Mouse (Mus musculus) midbrain, postnatal 0 days (tissue): ENCODE results near the gene Cpsf6. TPM values are rescaled to one million over a fixed set of nuclear protein-coding genes. Genes with fewer than 3 reads are reported as not detected.

Experiments used
- ATAC-seq: fragments of 200-750 bp; cut with Nextera tagmentation; 2 replicates; pipeline ENCODE4 v1.8.0; 2017; ENCODE audit warnings: moderate number of reproducible peaks, mild to moderate bottlenecking, moderate TSS enrichment, moderate library complexity; ENCODE audit not compliant: low FRiP score
- DNase-seq: peaks from one replicate; pipeline ENCODE4 v3.0.0-alpha.2; 2015; ENCODE audit warnings: low spot score
- H3K27ac ChIP-seq: fragments of 300-500 bp; sonication (generic); 2 replicates; pipeline ENCODE4 v1.5.1; 2014; ENCODE audit warnings: low read depth, mild to moderate bottlenecking, low read length, mixed read lengths
- H3K27me3 ChIP-seq: fragments of 300-500 bp; sonication (generic); 2 replicates; pipeline ENCODE4 v1.6.1; 2014; ENCODE audit warnings: low read length, control low read depth, mixed read lengths; ENCODE audit not compliant: insufficient read depth
- H3K36me3 ChIP-seq: fragments of 300-500 bp; sonication (generic); 2 replicates; pipeline ENCODE4 v1.6.1; 2014; ENCODE audit warnings: low read length, control low read depth, mixed read lengths; ENCODE audit not compliant: insufficient read depth
- H3K4me1 ChIP-seq: fragments of 300-500 bp; sonication (generic); 2 replicates; pipeline ENCODE4 v1.6.1; 2014; ENCODE audit warnings: mild to moderate bottlenecking, control low read depth, antibody characterized with exemption, low read length, mixed read lengths; ENCODE audit not compliant: insufficient read depth
- H3K4me2 ChIP-seq: fragments of 300-500 bp; sonication (generic); 2 replicates; pipeline ENCODE4 v1.6.1; 2014; ENCODE audit warnings: low read depth, mild to moderate bottlenecking, low read length, mixed read lengths; ENCODE audit not compliant: poor library complexity, severe bottlenecking
- H3K4me3 ChIP-seq: fragments of 300-500 bp; sonication (generic); 2 replicates; pipeline ENCODE4 v1.5.1; 2014; ENCODE audit warnings: low read depth, mild to moderate bottlenecking, low read length, moderate library complexity
- H3K9ac ChIP-seq: fragments of 300-500 bp; sonication (generic); replicated peaks from 2 replicates; pipeline ENCODE4 v1.6.1; 2014; ENCODE audit warnings: mild to moderate bottlenecking, low read length, moderate library complexity, mixed read lengths; ENCODE audit not compliant: poor library complexity, severe bottlenecking
- H3K9me3 ChIP-seq: fragments of 300-500 bp; sonication (generic); 2 replicates; pipeline ENCODE4 v1.6.1; 2016; ENCODE audit warnings: low read length, control low read depth
- CTCF ChIP-seq: IDR thresholded peaks from 2 replicates; pipeline ENCODE4 v1.5.1; 2016; ENCODE audit warnings: antibody characterized with exemption, mild to moderate bottlenecking
- WGBS: fragments of 180-500 bp; shearing (Covaris S2); extraction: QIAGEN DNeasy Blood & Tissue Kit; methylation state at CpG from one replicate; pipeline ENCODE4 v1.1.7; 2014; 5-methylcytosine and 5-hydroxymethylcytosine counted together
- polyA plus RNA-seq: library from polyadenylated mRNA; unstranded; fragments of >200 nt; fragmentation: Nextera tagmentation; extraction: Ambion mirVana; gene quantifications from 2 replicates; pipeline ENCODE4 v1.2.1, GENCODE M21; 2015
- total RNA-seq: library from RNA; depleted of rRNA; stranded (reverse); fragments of >200 nt; gene quantifications from 2 replicates; pipeline ENCODE4 v1.2.3, GENCODE M21; 2014; rRNA removed

Cpsf6 gene
- total RNA-seq: 120 and 151 TPM in 2 replicates
- 78.9 and 85.1 TPM in 2 replicates for polyA plus RNA-seq

GRCm38 (mm10) chr10:117379908-117380307 lies at the start of gene Cpsf6:
Gene Cpsf6, minus strand, starts transcription at chr10:117380015.
- DNase-seq (no peak), ATAC-seq (no peak)
- 89% methylated on average over 6 of the region's 6 CpGs for WGBS
- H3K4me1 ChIP-seq: no peaks in the 10 kb centered on the region
- H3K9ac ChIP-seq: no peak within 1 kb of the TSS
- H3K27me3 ChIP-seq: no peaks in the 10 kb centered on the region
- no peaks in the 10 kb centered on the region for H3K36me3 ChIP-seq
- H3K4me2 ChIP-seq: no peak within 1 kb of the TSS
- no peak within 1 kb of the TSS for H3K4me3 ChIP-seq
- no peak within 1 kb of the TSS for H3K27ac ChIP-seq
- TF ChIP-seq CTCF: no peak
- H3K9me3 ChIP-seq: no peaks in the 10 kb centered on the region

GRCm38 (mm10) chr10:117426615-117426969 lies 46.8 kb upstream of the Cpsf6 start:
- WGBS: 83% methylated on average over 1 of the region's 1 CpGs
- Histone ChIP-seq H3K4me3 (no peak overlapping the region), H3K9ac (no peak overlapping the region), H3K9me3 (no peaks in the 10 kb centered on the region), H3K4me2 (no peak overlapping the region), H3K27me3 (peaks cover 4% of the 10 kb centered on the region; the same call in 1 of the 2 replicates), H3K27ac (no peak overlapping the region), H3K4me1 (peaks cover 3% of the 10 kb centered on the region; the same call in 1 of the 2 replicates), H3K36me3 (no peaks in the 10 kb centered on the region)
- ATAC-seq (no peak), DNase-seq (no peak)
- TF ChIP-seq CTCF: no peak

GRCm38 (mm10) chr10:117425907-117426614 lies 46.2 kb upstream of the Cpsf6 start:
- no peak for TF ChIP-seq CTCF
- Histone ChIP-seq H3K9me3 (no peaks in the 10 kb centered on the region), H3K4me1 (peaks cover 3% of the 10 kb centered on the region; the same call in 1 of the 2 replicates), H3K27ac (no peak overlapping the region), H3K27me3 (peaks cover 1% of the 10 kb centered on the region; the same call in 1 of the 2 replicates), H3K4me3 (no peak overlapping the region), H3K9ac (no peak overlapping the region), H3K4me2 (no peak overlapping the region), H3K36me3 (no peaks in the 10 kb centered on the region)
- WGBS: 24% methylated on average over 11 of the region's 11 CpGs
- peak; percentile 34; the same call in 1 of the 2 replicates for ATAC-seq
- peak; percentile 78 for DNase-seq

- DNase-seq (no peak), ATAC-seq (no peak)
- Histone ChIP-seq H3K4me1 (peaks cover 3% of the 10 kb centered on the region; the same call in 1 of the 2 replicates), H3K27me3 (no peaks in the 10 kb centered on the region), H3K27ac (no peak overlapping the region), H3K36me3 (no peaks in the 10 kb centered on the region), H3K9ac (no peak overlapping the region), H3K4me3 (no peak overlapping the region), H3K4me2 (no peak overlapping the region), H3K9me3 (no peaks in the 10 kb centered on the region)
- WGBS: 91% methylated on average over 5 of the region's 5 CpGs
- TF ChIP-seq CTCF: no peak
These were observed 45.2 kb upstream of the Cpsf6 start for GRCm38 (mm10) chr10:117425013-117425412.

GRCm38 (mm10) chr10:117424146-117424905 lies 44.5 kb upstream of the Cpsf6 start:
- TF ChIP-seq CTCF: no peak
- no peaks in the 10 kb centered on the region for H3K36me3 ChIP-seq
- DNase-seq (no peak), ATAC-seq (no peak)
- 79% methylated on average over 3 of the region's 3 CpGs for WGBS
- H3K4me1 ChIP-seq: peaks cover 3% of the 10 kb centered on the region; the same call in 1 of the 2 replicates
- H3K4me2 ChIP-seq: no peak overlapping the region
- no peak overlapping the region for H3K27ac ChIP-seq
- no peaks in the 10 kb centered on the region for H3K27me3 ChIP-seq
- H3K9ac ChIP-seq: no peak overlapping the region
- H3K9me3 ChIP-seq: no peaks in the 10 kb centered on the region
- H3K4me3 ChIP-seq: no peak overlapping the region
